In genomic region chr12:117153671-117154355, GRCm38 (mm10) we compare ENCODE assay signal across 8 mouse cellular contexts.
DNase-seq lines count a peak whose midpoint lies in the region; ATAC-seq and TF ChIP-seq lines count a peak whose summit lies in the region.

No protein-coding gene starts in this region.

- H3K4me3 ChIP-seq in embryonic fibroblast, embryonic 13.5 days (ENCODE audit: insufficient read depth, low read length), result peak overlapping the region; percentile 54
- H3K4me3 ChIP-seq in hindbrain, embryonic 12.5 days, result peak overlapping the region; percentile 81
- H3K4me3 ChIP-seq in limb, embryonic 15.5 days, result peak overlapping the region; percentile 58
- H3K4me3 ChIP-seq in midbrain, embryonic 16.5 days (ENCODE audit: low read depth, low read length), result peak overlapping the region; percentile 68

- no peak for TF ChIP-seq CTCF in embryonic fibroblast, embryonic 13.5 days (IDR thresholded peaks at IDR 0.05; ENCODE audit: borderline replicate concordance, insufficient read depth, low read length)

- no peaks in the 10 kb centered on the region for H3K36me3 ChIP-seq in hindbrain, embryonic 12.5 days
- H3K36me3 ChIP-seq in limb, embryonic 15.5 days, result no peaks in the 10 kb centered on the region
- no peaks in the 10 kb centered on the region for H3K36me3 ChIP-seq in midbrain, embryonic 16.5 days (ENCODE audit: control insufficient read depth, insufficient read depth, low read length)

- no peak for TF ChIP-seq POLR2A in embryonic fibroblast, embryonic 13.5 days (IDR thresholded peaks at IDR 0.05; ENCODE audit: low read depth, low read length)

- WGBS in hindbrain, embryonic 12.5 days, result under 1% methylated on average over 66 of the region's 73 CpGs
- under 1% methylated on average over 57 of the region's 73 CpGs for WGBS in limb, embryonic 15.5 days
- WGBS in midbrain, embryonic 16.5 days, result 0% methylated on average over 69 of the region's 73 CpGs

- H3K9me3 ChIP-seq in hindbrain, embryonic 12.5 days (replicated peaks), result no peaks in the 10 kb centered on the region
- no peaks in the 10 kb centered on the region for H3K9me3 ChIP-seq in limb, embryonic 15.5 days
- H3K9me3 ChIP-seq in midbrain, embryonic 16.5 days (replicated peaks; ENCODE audit: control insufficient read depth, low read length, poor library complexity, severe bottlenecking), result no peaks in the 10 kb centered on the region

- 0 out of 2 replicates have a peak, but pooled peaks cover 3% of the 10 kb centered on the region for H3K4me1 ChIP-seq in embryonic fibroblast, embryonic 13.5 days (ENCODE audit: control insufficient read depth, insufficient read depth, low read length)
- peaks cover 62% of the 10 kb centered on the region for H3K4me1 ChIP-seq in hindbrain, embryonic 12.5 days
- H3K4me1 ChIP-seq in limb, embryonic 15.5 days, result peaks cover 39% of the 10 kb centered on the region
- peaks cover 48% of the 10 kb centered on the region for H3K4me1 ChIP-seq in midbrain, embryonic 16.5 days (ENCODE audit: control insufficient read depth, insufficient read depth, low read length)

- DNase-seq in right cerebral cortex, adult 18-20 months, result peak; percentile 63
- DNase-seq in right cerebral cortex, postnatal 36 days (ENCODE audit: low spot score in 2 of 2), result no peak
- no peak for DNase-seq in cerebellum, postnatal 4 days (ENCODE audit: low spot score in 2 of 2)

- ATAC-seq in hindbrain, embryonic 12.5 days (ENCODE audit: low FRiP score), result peak; percentile 69
- ATAC-seq in limb, embryonic 15.5 days (ENCODE audit: insufficient number of reproducible peaks, low FRiP score, low TSS enrichment, low read depth), result peak; percentile 41; the same call in 1 of the 2 replicates
- ATAC-seq in midbrain, embryonic 16.5 days, result peak; percentile 81
- no peak for ATAC-seq in inflammation-experienced regulatory T-cells, adult 6 months

- H3K9ac ChIP-seq in hindbrain, embryonic 12.5 days, result peak overlapping the region; percentile 89
- peak overlapping the region; percentile 37 for H3K9ac ChIP-seq in limb, embryonic 15.5 days
- H3K9ac ChIP-seq in midbrain, embryonic 16.5 days (ENCODE audit: low read depth, low read length), result peak overlapping the region; percentile 91

- peak overlapping the region; percentile 83 for H3K4me2 ChIP-seq in hindbrain, embryonic 12.5 days (replicated peaks)
- H3K4me2 ChIP-seq in limb, embryonic 15.5 days, result peak overlapping the region; percentile 96
- H3K4me2 ChIP-seq in midbrain, embryonic 16.5 days (ENCODE audit: low read length), result peak overlapping the region; percentile 64

- H3K27me3 ChIP-seq in hindbrain, embryonic 12.5 days, result peaks cover 45% of the 10 kb centered on the region
- H3K27me3 ChIP-seq in limb, embryonic 15.5 days, result peaks cover 86% of the 10 kb centered on the region
- H3K27me3 ChIP-seq in midbrain, embryonic 16.5 days (ENCODE audit: control insufficient read depth, insufficient read depth, low read depth, low read length), result no peaks in the 10 kb centered on the region

- no peak overlapping the region for H3K27ac ChIP-seq in embryonic fibroblast, embryonic 13.5 days (ENCODE audit: insufficient read depth, low read length)
- peak overlapping the region; percentile 95 for H3K27ac ChIP-seq in hindbrain, embryonic 12.5 days
- no peak overlapping the region for H3K27ac ChIP-seq in limb, embryonic 15.5 days
- H3K27ac ChIP-seq in midbrain, embryonic 16.5 days (ENCODE audit: low read length), result peak overlapping the region; percentile 96

Comparison
In these comparisons a context has a peak if more than half of its experiments do, and no peak if none do; other contexts are left out.
1. H3K27ac ChIP-seq: peak in hindbrain, embryonic 12.5 days (single experiment) and midbrain, embryonic 16.5 days (single experiment); none in embryonic fibroblast, embryonic 13.5 days (single experiment) and limb, embryonic 15.5 days (single experiment).
2. H3K9ac ChIP-seq: peak in every context shown above with its lines; median percentile 91 in midbrain, embryonic 16.5 days; 89 in hindbrain, embryonic 12.5 days; 37 in limb, embryonic 15.5 days.
3. Peak in every context shown above with its lines, with median percentiles within 50 percentile points of each other: H3K4me3 ChIP-seq and H3K4me2 ChIP-seq.